Mouse (Mus musculus) intestine, embryonic 15.5 days (tissue): Measurements from ENCODE around the gene Gm20388. TPM values are rescaled to one million over a fixed set of nuclear protein-coding genes. Genes with fewer than 3 reads are reported as not detected.

ENCODE experiments used
- ATAC-seq: fragments of 200-750 bp; cut with Nextera tagmentation; 2 replicates; pipeline ENCODE4 v1.8.0; 2017; ENCODE audit warnings: moderate TSS enrichment, moderate library complexity
- H3K27ac ChIP-seq: fragments of 300-500 bp; sonication (generic); 2 replicates; pipeline ENCODE4 v1.5.1; 2015; ENCODE audit warnings: mild to moderate bottlenecking, inconsistent platforms
- H3K27me3 ChIP-seq: fragments of 300-500 bp; sonication (generic); replicated peaks from 2 replicates; pipeline ENCODE4 v1.6.1; 2015; ENCODE audit warnings: inconsistent platforms
- H3K36me3 ChIP-seq: fragments of 300-500 bp; sonication (generic); 2 replicates; pipeline ENCODE4 v1.6.1; 2015; ENCODE audit warnings: inconsistent platforms
- H3K4me1 ChIP-seq: fragments of 300-500 bp; sonication (generic); replicated peaks from 2 replicates; pipeline ENCODE4 v1.6.1; 2015; ENCODE audit warnings: inconsistent platforms
- H3K4me2 ChIP-seq: fragments of 300-500 bp; sonication (generic); replicated peaks from 2 replicates; pipeline ENCODE4 v1.6.1; 2015; ENCODE audit warnings: mild to moderate bottlenecking, inconsistent platforms
- H3K4me3 ChIP-seq: fragments of 300-500 bp; sonication (generic); replicated peaks from 2 replicates; pipeline ENCODE4 v1.5.1; 2015; ENCODE audit warnings: inconsistent platforms
- H3K9ac ChIP-seq: fragments of 300-500 bp; sonication (generic); 2 replicates; pipeline ENCODE4 v1.6.1; 2015; ENCODE audit warnings: inconsistent platforms
- H3K9me3 ChIP-seq: fragments of 300-500 bp; sonication (generic); 2 replicates; pipeline ENCODE4 v1.6.1; 2016; ENCODE audit warnings: inconsistent platforms
- WGBS: fragments of 180-500 bp; shearing (Covaris S2); methylation state at CpG from one replicate; pipeline ENCODE4 v1.1.7; 2015; 5-methylcytosine and 5-hydroxymethylcytosine counted together
- polyA plus RNA-seq: library from polyadenylated mRNA; unstranded; fragments of >200 nt; fragmentation: Nextera tagmentation; extraction: Ambion mirVana; gene quantifications from 2 replicates; pipeline ENCODE4 v1.2.1, GENCODE M21; 2015

Gene Gm20388
- polyA plus RNA-seq, 1 experiment from 2014 or later: not detected

DNA sequence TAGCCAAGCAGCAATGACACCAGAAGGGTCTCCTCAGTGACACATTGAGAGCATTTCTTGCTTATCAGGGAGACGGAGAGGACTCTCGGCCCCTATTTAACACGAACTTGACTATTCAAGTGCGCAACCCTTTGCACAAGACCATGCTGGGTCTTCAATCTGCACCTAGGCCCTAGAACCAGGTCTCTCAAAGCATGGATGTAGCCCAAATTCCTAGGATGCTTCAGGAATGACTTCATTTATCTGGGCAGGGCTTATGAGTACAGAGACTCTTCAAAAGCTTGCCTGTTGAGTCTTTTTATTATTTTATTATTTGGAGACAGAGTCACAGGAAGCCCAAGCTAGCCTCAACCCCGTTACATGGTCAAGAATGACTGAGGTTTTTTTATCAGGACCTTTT lies 3373.9 kb downstream of the Gm20388 start:
- no peaks in the 10 kb centered on the region for H3K4me1 ChIP-seq

DNA sequence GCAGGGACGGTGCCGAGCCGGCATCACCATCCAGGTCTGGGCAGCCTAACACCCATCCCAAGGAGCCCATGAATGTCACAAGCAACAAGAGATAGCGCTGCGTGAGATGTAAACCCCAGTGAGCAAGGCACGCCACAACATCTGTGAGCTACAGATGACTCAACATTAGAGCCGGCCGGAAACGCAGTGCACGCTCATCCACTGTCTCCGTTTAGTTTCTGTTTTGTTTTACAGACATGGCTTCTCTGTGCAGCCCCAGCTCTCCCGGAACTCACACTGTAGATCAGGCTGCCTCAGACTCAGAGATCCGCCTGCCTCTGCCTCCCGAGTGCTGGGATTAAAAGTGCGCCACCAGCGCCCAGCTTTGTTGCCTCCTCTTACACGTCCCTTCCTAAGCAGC lies 3376.7 kb downstream of the Gm20388 start:
- Histone ChIP-seq H3K9me3 (no peaks in the 10 kb centered on the region), H3K4me2 (no peak overlapping the region), H3K36me3 (0 out of 2 replicates have a peak, but pooled peaks cover 3% of the 10 kb centered on the region), H3K4me1 (no peaks in the 10 kb centered on the region), H3K4me3 (no peak overlapping the region), H3K27ac (no peak overlapping the region), H3K27me3 (no peaks in the 10 kb centered on the region), H3K9ac (no peak overlapping the region)
- ATAC-seq: no peak
- 95% methylated on average over 17 of the region's 17 CpGs for WGBS

More for the DNA sequence above, 3373.9 kb downstream of the Gm20388 start:
- Histone ChIP-seq H3K9me3 (no peaks in the 10 kb centered on the region), H3K4me3 (no peak overlapping the region), H3K27me3 (no peaks in the 10 kb centered on the region), H3K9ac (no peak overlapping the region), H3K36me3 (no peaks in the 10 kb centered on the region), H3K4me2 (no peak overlapping the region), H3K27ac (no peak overlapping the region)
- 85% methylated on average over 5 of the region's 5 CpGs for WGBS
- ATAC-seq: no peak

DNA sequence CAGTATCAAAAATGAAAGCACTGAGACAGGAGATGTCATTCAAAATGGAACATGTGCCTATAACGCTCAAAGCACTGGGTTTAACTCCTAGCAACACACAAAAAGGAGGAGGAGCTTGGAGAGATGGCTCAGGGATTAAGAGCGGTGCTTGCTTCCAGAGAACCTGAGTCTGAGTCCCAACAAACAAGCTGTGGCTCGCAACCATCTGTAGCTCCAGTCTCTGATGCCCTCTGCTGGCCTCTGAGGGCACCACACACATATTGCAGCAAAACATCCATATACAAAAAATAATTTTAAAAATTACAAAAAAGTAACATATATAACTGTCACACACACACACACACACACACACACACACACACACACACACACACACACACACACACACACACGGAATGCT lies 3379.5 kb downstream of the Gm20388 start:
- Histone ChIP-seq H3K4me3 (no peak overlapping the region), H3K4me1 (no peaks in the 10 kb centered on the region), H3K27me3 (no peaks in the 10 kb centered on the region), H3K4me2 (no peak overlapping the region), H3K9ac (no peak overlapping the region), H3K27ac (no peak overlapping the region), H3K9me3 (no peaks in the 10 kb centered on the region), H3K36me3 (0 out of 2 replicates have a peak, but pooled peaks cover 5% of the 10 kb centered on the region)
- no peak for ATAC-seq
- 74% methylated on average over 4 of the region's 4 CpGs for WGBS

DNA sequence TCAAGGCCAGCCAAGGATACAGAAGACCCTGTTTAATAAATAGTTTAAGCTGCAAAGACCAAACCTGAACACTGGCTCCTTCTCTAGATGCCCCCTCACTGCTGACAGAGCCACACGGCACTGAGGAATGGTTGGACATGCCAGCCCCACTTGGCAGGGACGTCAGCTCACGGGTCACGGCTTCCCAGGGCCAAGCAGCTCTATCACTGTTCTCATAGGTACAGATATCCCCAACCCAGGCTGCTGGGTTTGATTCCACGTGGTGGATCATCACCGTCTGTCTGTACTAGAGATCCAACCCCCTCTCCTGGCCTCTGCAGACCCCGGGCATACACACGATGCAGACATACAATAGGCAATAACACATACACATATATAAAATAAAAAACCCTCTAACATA lies 3380.0 kb downstream of the Gm20388 start:
- WGBS: 93% methylated on average over 8 of the region's 8 CpGs
- no peak overlapping the region for H3K4me3 ChIP-seq
- H3K4me2 ChIP-seq: no peak overlapping the region
- H3K36me3 ChIP-seq: 0 out of 2 replicates have a peak, but pooled peaks cover 5% of the 10 kb centered on the region
- no peak for ATAC-seq
- no peak overlapping the region for H3K27ac ChIP-seq
- H3K4me1 ChIP-seq: no peaks in the 10 kb centered on the region
- no peaks in the 10 kb centered on the region for H3K9me3 ChIP-seq
- H3K9ac ChIP-seq: no peak overlapping the region
- H3K27me3 ChIP-seq: no peaks in the 10 kb centered on the region

DNA sequence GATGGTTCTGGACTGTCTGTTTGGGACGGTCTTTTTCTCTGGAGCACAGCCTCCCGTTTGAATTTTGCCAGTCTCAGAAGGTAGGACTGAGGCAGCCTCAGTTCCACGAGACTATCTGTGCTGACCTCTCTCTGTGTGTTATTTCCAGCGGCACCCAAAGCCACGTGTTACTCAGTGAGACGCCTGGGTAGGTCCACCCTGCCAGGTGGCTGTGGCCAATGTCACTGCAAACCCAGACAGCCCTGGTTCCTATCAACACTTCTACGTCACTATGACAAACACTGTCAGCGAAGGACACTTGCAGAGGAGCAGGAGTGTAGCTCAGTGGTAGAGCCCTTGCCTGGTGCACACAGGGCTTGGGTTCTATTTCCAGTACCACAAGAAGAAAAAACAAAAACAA lies 3381.1 kb downstream of the Gm20388 start:
- 0 out of 2 replicates have a peak, but pooled peaks cover 5% of the 10 kb centered on the region for H3K36me3 ChIP-seq
- ATAC-seq: no peak
- WGBS: 85% methylated on average over 8 of the region's 8 CpGs

DNA sequence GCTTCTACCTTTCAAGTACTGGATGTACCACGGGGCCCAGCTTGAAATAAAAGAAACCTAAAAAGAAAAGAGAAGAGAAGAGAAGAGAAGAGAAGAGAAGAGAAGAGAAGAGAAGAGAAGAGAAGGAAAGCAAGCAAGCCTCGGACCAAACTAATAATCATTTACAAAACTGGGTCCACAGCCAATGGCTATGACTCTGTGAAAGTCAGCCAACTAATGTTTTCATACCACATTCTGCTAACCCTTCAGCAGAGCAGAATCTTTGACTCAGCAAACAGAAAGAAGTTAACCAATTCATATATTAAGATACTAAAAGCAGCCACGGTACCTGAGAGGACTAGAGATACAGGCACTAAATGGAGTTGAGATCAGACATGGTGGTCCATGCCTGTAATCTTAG lies 3381.6 kb downstream of the Gm20388 start:
- 90% methylated on average over 3 of the region's 3 CpGs for WGBS

More for the DNA sequence above, 3381.1 kb downstream of the Gm20388 start:
- no peaks in the 10 kb centered on the region for H3K9me3 ChIP-seq
- H3K4me1 ChIP-seq: no peaks in the 10 kb centered on the region
- H3K4me2 ChIP-seq: no peak overlapping the region
- H3K27me3 ChIP-seq: no peaks in the 10 kb centered on the region
- H3K4me3 ChIP-seq: no peak overlapping the region
- H3K9ac ChIP-seq: no peak overlapping the region
- H3K27ac ChIP-seq: no peak overlapping the region

DNA sequence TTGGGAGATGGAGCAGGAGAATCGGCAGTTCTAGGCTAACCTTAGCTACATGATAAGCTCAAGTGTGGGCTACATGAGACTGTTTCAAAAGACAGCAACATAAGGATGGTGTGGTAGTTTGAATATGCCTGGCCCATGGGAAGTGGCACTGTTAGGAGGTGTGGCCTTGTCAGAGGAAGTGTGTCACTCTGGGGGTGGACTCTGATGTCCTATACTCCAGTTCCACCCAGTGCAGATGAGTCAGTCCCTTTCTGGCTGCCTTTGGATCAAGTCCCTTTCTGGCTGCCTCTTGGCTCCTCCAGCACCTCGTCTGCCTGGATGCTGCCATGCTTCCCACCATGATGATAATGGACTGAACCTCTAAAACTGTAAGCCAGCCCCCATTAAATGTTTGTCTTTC lies 3382.1 kb downstream of the Gm20388 start:
- H3K4me2 ChIP-seq: no peak overlapping the region
- no peak for ATAC-seq
- no peak overlapping the region for H3K9ac ChIP-seq
- 87% methylated on average over 2 of the region's 2 CpGs for WGBS
- H3K4me3 ChIP-seq: no peak overlapping the region
- no peaks in the 10 kb centered on the region for H3K27me3 ChIP-seq
- 0 out of 2 replicates have a peak, but pooled peaks cover 6% of the 10 kb centered on the region for H3K36me3 ChIP-seq
- H3K4me1 ChIP-seq: no peaks in the 10 kb centered on the region
- no peaks in the 10 kb centered on the region for H3K9me3 ChIP-seq
- no peak overlapping the region for H3K27ac ChIP-seq

More for the DNA sequence above, 3381.6 kb downstream of the Gm20388 start:
- Histone ChIP-seq H3K27me3 (no peaks in the 10 kb centered on the region), H3K27ac (no peak overlapping the region), H3K4me1 (no peaks in the 10 kb centered on the region), H3K36me3 (0 out of 2 replicates have a peak, but pooled peaks cover 5% of the 10 kb centered on the region), H3K9ac (no peak overlapping the region), H3K9me3 (no peaks in the 10 kb centered on the region), H3K4me2 (no peak overlapping the region), H3K4me3 (no peak overlapping the region)
- no peak for ATAC-seq

DNA sequence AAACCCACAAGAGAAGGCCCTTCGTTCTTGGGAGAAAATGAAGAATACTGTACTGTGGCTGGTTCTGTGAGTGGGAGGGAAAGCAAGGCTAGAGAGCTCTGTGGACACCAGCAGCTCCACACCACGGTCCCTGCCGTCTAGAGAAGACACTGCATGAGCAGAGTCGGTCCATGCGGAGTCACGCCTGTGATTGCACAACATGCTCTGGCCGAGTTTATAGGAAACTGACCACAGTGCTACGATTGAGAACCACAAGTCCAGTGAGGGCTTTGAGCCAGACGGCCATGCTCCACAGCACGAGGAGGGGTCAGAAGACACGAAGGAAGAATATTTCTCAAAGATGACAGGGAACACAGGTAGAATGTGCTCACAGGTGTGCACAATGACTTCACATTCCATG lies 3387.7 kb downstream of the Gm20388 start:
- Histone ChIP-seq H3K9me3 (no peaks in the 10 kb centered on the region), H3K27ac (no peak overlapping the region), H3K4me3 (no peak overlapping the region), H3K4me2 (no peak overlapping the region), H3K9ac (no peak overlapping the region), H3K27me3 (no peaks in the 10 kb centered on the region), H3K4me1 (no peaks in the 10 kb centered on the region), H3K36me3 (0 out of 2 replicates have a peak, but pooled peaks cover 5% of the 10 kb centered on the region)
- WGBS: 92% methylated on average over 11 of the region's 11 CpGs
- ATAC-seq: no peak

DNA sequence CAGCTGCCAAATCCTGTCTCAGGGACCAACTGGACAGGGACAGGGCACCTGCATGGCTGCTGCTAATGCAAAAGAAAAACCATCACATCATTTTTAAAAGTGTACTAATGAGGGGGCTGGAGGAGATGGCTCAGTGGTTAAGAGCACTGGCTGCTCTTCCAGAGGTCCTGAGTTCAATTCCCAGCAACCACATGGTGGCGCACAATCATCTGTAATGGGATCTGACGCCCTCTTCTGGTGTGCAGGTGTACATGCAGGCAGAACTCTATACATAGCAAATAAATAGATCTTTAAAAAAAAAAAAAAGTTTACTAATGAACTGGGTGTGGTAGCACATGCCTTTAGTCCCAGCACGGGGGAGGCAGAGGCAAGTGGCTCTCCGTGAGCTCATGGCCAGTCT lies 3398.1 kb downstream of the Gm20388 start:
- Histone ChIP-seq H3K9ac (no peak overlapping the region), H3K4me1 (no peaks in the 10 kb centered on the region), H3K4me2 (no peak overlapping the region), H3K9me3 (no peaks in the 10 kb centered on the region), H3K36me3 (peaks cover 4% of the 10 kb centered on the region; the same call in 1 of the 2 replicates), H3K27ac (no peak overlapping the region), H3K4me3 (no peak overlapping the region), H3K27me3 (no peaks in the 10 kb centered on the region)
- ATAC-seq: no peak
- WGBS: 68% methylated on average over 4 of the region's 4 CpGs

DNA sequence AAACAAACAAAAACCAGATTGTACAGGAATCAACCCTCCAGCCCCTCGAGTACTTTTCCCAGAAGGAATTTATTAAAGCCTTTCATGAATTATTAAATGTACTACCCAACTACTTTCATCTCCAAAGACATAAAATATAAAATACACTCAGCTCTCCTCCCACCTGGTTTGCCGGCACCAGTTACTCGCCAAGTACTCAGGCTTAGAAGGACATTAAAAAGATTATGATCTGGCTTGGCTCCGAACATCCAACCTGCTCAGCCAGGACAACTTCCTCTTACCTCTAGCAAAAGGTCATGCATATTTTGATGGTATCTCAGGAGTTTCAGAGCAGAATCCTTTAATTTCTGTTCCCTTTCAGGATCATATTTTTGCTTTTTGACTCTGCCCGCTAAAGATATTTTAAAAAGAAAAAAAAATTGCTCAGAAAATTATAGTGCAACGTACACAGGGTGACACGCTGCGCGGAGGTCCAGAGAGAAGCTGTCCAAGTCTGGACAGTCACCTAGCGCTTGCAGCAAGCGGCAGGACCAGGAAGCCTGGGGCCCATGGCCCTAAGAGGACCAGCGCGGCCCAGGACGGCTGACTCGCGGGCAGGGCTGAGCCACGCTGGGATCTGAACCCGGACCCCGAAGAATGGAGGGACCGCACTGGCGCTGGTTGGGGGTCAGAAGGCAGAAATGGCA lies 3407.3 kb downstream of the Gm20388 start:
- Histone ChIP-seq H3K4me1 (peaks cover 14% of the 10 kb centered on the region), H3K27me3 (no peaks in the 10 kb centered on the region), H3K9me3 (no peaks in the 10 kb centered on the region), H3K9ac (peak overlapping the region; percentile 48), H3K27ac (no peak overlapping the region), H3K4me3 (peak overlapping the region; percentile 53), H3K36me3 (no peaks in the 10 kb centered on the region), H3K4me2 (peak overlapping the region; percentile 79)
- peak; percentile 91 for ATAC-seq
- WGBS: 5% methylated on average over 21 of the region's 21 CpGs

DNA sequence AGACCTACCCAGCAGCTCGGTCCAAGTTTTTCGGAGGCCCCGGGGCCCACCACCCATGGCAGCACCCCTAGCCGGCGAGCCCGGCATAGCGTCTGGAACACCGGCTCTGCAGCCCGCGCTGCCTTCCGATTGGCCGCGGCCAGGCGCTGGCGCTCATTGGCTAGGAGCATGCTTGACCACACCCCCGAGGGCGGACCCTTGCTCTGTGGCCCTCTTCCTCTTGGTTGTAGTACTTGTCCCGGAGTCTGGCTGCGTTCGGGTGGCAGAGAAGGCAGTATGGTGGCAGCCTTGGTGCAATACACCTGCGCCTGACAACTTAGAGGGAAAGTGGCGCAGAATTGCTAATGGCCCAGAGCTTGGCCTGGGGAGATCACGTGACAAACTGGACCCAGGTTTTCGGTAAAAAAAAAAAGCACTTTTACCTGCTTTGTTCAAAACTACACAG lies 3407.8 kb downstream of the Gm20388 start, which contains the start of gene Fanca:
Gene Fanca (minus strand): TSS at position 110 of the 445 bp plus-strand sequence.
- Histone ChIP-seq H3K36me3 (no peaks in the 10 kb centered on the region), H3K4me3 (peak within 1 kb of the TSS; percentile 53), H3K4me2 (peak within 1 kb of the TSS; percentile 79), H3K27me3 (no peaks in the 10 kb centered on the region), H3K27ac (no peak within 1 kb of the TSS; the same call in 1 of the 2 replicates), H3K4me1 (peaks cover 14% of the 10 kb centered on the region), H3K9ac (peak within 1 kb of the TSS; percentile 48), H3K9me3 (no peaks in the 10 kb centered on the region)
- under 1% methylated on average over 24 of the region's 24 CpGs for WGBS
- ATAC-seq: peak; percentile 100

DNA sequence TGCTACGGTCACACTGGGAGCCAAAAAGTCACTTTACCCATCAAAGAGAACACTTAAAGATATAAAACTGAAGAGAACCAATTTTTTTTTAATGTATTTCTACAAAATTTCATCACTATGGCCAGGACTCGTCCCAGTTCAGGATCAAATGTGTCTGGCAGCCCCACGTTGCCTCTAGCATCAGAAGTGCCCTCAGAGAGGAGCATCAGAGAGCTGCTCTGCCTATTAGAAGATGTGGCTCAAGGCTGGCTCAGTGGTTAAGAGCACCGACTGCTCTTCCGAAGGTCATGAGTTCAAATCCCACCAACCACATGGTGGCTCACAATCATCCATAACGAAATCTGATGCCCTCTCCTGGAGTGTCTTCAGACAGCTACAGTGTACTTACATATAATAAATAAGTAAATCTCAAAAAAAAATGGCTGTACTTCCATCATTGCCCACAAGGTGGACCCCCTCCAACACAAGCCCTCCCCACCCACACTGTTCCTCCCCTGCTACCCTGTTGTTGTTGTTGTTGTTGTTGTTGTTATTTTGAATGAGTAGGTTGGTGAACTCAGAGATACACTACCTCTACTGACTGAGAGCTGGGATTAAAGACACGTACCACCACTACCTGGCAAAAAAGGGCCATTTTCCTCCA lies 3409.0 kb downstream of the Gm20388 start:
- H3K4me2 ChIP-seq: no peak overlapping the region
- H3K4me1 ChIP-seq: peaks cover 14% of the 10 kb centered on the region
- H3K9ac ChIP-seq: no peak overlapping the region
- 0 out of 2 replicates have a peak, but pooled peaks have one; percentile 18 for ATAC-seq
- no peak overlapping the region for H3K4me3 ChIP-seq
- H3K27ac ChIP-seq: no peak overlapping the region
- WGBS: 29% methylated on average over 7 of the region's 7 CpGs
- H3K9me3 ChIP-seq: no peaks in the 10 kb centered on the region
- H3K36me3 ChIP-seq: no peaks in the 10 kb centered on the region
- H3K27me3 ChIP-seq: no peaks in the 10 kb centered on the region
